Mouse (Mus musculus) urinary bladder, postnatal 10 days (tissue): Measurements from ENCODE around the gene Trim39.
A peak's percentile ranks its signal among the peaks of the same experiment; 100 is the strongest.
"Not testable (repeated sequence)": the region's sequence is repeated elsewhere in the genome, so short reads cannot be mapped to it uniquely, and the experiment has no call there.

Source experiments
- DNase-seq: peaks from one replicate; pipeline ENCODE4 v3.0.0; 2022; ENCODE audit warnings: low spot score

Gene Trim39

DNA sequence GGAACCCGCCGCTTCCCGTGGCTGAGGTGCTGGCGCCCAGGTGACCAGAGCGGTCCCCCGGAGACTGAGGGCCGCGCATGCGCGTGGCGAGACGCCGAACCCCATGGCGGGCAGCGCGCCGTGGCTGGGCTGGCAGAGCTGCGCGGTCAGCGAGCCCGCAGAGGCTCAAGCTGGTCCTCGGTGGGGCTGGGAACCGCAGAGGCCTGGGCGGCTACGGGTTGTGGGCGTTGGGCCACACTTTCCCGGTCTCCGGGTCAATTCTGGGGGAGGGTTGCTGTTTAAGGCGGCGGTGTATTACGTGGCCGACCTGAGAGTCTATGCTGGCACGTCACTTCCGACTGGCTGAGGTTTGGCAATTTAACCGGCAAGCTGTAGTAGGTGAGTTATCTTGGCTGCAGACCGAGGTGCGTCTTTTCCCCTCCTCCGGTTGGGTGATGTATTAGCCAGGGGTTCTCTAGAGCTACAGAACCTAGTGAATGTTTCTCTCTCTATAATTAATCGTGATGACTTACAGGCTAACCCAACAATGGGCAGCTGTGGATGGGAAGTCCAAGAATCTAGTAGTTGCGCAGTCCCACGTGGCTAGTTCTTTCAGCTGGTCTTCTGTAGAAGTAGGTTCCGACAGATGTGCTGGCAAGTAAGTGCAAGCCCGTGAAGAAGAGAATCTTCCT is at the start of gene Trim39:
TSS of gene Trim39 (minus strand) at position 662 of the 671 bp plus-strand sequence.
- peak; percentile 36 for DNase-seq

DNA sequence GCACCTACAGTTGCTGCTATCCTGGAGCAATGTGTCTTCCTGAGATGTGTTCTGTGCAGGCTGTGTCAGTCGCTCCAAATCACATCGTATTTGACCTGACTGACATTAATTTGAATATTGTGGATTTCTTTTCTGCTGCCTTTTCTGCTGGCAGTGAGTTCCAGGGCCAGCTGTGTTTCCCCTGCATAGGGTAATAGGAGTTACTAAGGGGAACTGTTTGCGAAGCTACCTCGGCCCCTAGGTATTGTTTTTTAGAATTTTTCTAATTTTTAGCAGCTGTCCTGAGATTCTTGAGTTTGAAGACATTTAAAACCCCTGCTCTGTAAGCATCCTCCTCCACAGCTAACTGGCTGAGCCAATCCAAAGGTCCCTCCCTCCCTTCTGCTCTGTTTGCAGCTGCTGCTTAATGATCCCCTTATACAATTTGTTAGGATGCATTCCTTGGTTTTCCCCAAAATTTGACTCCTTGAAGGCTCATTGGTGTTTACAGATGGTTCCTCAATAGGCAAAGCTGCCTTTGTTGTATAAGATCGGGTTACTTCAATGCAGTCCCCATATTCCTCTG is 43.7 kb upstream of the Trim39 start:
- no peak for DNase-seq

DNA sequence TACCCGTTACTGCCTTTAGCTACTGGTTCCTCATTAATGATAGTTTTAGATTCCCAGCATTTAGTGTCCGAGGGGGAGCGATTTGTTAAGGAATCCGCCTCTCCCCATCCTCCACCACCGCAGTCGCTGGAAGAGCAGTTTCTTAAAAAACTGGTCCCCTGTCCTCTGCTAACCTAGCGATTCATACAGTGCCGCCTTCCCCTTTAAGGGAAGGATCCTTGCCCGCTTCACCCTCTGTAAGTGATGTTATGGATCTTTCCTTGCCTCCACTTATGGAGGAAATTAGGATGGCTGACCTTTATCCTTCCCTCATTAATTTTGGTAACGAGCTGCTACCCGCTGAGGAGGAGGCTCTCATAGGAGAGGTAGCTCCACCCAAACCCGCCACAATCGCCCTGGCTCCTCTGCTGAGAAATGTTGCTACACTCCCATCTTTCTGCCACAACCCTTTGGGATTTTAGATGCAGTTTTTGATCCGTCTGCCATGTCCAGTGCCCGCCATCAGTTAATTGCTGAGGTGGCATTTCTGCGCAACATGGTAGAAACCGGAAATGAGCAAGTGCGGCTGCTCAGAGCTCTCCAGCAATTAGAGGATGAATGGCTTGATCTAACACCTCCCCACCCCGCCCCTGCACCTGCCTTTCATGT is 43.1 kb upstream of the Trim39 start:
- no peak for DNase-seq

DNA sequence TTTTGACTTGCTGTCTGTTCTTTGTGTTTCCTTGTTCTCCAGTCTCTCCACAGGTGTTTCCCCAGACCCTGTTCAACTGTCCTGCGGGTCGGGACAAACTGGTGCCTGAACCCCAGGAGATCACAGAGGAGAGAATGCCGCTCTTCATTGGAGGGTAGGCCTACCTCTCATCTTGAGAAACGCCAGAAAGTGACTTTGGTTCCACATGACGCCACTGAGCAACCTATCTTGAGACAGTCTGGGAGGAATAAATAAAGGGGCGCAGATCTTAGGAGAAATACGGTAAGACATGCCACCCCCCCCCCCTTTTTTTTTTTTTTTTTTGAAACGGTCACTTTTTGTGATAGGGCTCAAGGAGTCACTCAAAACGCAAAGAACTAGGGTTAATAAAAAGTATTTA is 42.5 kb upstream of the Trim39 start:
- DNase-seq = no peak

DNA sequence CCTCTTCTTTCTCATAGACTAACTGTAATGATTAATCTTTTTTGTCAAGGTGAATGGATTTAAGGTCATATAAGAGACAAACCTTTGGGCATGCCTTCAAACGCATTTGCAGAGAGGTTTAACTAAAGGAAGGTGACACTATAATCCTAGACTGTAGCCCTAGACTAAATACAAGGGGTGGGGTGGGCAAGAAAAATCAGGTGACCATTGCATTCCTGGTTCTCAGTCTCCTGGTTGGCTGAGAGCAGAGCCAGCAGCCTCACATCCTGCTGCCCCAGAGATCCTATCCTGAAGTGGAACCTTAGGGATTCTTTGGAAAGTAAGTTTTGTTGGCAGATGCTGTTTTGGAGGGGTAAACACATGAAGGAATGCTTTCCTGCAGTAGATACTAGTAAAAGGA is 37.2 kb upstream of the Trim39 start:
- no peak for DNase-seq

DNA sequence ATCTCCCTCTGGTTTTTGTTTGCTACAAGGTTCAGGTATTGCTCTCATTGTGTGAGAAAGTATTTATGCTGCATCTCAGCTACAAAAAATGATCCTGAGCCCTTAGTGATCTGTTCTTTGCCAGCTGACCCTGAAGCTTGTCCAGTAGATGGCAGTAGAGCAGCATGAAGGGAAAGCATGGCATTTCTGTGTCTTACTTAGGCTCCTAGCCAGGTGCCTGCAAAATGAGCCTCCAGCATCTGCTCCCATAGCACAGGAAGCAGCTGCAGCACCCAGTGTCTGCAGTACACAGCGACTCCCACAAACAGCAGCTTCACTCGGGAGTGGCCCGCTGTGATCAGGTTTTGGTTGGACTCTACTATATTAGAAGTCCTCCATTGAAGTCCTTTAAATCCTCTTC is 36.8 kb upstream of the Trim39 start:
- DNase-seq = not testable (repeated sequence)

DNA sequence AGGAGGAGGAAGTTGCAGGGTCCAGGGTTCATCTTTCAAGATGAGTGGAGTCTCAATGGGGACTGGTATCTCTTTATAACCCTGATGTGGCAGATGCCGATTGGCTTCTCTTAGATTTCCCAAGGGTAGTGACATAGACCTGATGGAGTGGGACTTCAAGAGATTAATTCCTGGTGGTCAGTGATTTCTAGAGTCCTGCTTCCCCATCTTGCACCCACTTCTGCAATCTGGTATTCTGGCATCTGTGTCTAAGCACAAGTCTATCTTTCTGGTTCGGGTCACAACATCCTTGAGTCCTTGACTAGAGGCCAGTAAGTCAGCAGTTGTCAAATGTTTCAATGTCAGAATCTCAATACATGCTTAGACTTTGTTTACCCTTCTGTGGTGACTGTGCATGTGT is 14.3 kb upstream of the Trim39 start, which contains the start of gene H2-M10.2:
TSS of gene H2-M10.2 (minus strand) at position 101 of the 400 bp plus-strand sequence.
- no peak for DNase-seq

DNA sequence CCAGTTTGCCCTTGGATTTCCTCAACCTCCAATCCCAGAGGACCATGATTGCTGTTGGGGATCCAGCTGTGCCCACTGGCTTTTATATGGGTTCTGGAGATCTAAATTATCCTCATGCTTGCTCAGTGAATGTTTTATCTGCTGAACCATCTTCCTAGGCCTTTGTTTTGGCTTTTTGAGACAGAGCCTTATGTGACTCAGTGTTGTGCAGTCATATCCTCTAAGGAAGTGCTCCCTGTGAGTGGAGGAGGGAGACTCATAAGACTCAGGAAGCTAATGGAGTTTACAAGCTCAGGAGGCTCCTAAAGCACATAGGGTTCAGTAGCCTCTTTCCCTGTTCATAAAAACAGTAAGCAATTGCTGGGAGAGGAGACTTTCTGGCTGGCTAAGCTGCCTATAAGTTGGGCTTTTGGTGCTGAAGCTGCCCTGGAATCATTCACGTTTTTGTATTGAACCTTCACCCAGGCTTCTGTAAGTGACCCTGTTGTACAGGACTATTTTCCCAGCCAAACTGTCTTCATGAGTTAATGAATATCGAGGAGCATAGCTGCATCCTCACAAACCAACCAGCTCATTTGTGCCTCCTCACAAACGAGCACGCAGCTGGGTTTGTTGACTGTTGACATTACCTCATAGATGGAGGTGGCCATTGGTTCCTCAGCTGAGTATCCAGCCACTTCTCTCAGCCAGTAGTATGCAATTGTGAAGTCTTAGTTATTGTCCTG is 9.6 kb upstream of the Trim39 start:
- DNase-seq = no peak

DNA sequence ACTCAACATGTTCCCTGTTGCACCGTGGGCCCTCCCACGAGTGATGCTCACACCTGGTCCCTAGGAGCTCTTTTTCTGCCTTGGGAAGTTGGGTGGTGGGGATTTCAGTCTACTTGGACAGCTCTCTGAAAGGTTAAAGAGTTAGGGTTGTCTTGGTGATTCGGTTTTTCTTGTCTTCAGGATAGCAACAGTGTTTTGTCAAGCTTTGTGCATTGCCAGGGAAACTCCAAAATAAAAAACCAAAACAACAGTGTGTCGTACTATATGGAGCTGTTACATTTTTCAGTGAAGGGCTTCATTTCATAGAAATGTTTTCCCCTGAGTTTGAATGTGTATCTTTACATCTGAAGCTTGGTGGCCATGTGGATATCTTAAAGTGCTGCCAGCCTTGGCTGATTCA is 2.7 kb upstream of the Trim39 start:
- no peak for DNase-seq

DNA sequence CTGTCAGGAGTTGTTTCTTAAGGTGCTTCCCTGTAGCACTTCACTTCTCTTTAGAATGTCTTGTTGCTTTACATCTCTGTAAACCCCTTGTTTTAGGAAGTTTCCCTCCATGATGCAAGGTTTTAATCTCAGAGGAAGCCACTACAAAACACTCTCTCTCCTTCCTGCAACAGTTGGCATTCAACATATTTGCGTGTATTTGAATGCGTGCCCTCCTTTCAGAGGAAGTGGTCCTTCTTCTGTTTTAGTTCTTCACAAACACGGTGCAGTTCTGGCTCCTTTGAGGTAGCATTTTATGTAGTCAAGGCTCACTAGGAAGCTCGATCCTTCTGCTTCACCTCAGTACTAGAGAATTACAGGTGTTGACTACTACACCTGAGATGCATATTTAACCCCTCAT is 1.7 kb upstream of the Trim39 start:
- no peak for DNase-seq

DNA sequence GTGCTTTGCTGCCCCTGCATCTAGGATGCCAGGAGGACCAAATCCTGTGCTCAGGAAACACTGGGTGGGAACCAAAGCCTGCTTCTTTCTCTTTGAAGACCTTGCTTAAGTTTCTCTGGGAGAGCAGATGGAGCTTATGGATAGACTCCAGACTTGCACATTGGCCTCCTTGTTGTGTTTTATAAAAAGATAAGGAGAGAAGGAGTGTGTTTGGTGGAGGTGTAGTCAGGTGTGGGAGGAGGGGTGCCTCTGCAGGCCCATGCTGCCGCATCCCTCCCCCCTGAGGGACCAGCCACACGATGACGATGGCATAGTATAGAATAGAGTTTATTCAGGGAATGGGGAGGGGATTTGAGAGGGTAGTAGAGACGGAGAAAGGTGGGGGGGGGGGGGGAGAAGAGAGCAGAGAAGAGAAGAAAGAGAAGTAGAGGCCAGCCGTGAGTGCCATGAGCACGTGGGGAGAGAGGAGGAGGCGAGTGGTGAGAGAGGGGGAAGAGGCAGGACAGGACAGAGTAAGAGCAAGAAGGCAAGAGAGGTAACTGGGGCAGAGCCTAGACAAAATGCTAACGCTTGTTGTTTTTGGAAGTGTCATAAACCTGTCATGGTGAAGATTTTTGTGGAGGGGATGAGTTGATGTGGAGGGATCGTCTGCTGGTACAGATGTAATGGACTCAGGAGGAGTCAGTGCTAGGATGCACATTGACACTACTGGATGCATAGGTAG is 758 bp upstream of the Trim39 start:
- no peak for DNase-seq

DNA sequence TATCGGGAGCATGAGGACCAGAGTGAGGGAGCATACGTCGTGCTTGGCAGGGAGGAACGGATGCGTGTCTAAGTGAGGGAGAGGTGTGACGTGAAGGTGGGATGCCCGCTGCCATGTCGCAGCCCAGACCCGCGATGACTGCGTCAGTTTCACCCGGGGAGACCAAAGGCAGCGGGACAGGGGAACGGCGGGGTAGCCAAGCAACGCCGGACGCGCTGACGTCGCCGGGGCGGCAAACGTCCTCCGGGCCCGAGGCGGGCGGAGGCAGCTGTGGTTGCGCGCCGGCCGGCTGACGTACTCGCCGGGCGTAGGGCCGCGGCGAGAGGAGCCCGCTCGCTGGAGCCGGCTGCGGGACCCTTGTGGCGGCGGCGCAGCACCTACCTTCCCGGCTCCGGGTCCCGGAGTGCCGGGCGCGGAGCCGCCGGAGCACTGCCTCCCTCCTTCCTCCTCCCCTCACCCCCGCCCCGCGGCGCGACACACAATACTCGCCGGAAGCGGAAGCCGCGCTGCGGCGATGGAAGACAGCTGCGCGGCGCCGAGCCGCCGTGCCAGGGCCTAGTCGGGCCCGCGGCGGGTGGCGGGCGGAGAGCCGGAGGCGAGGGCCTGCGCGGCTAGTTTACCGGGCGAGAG is 976 bp downstream of the Trim39 start:
- peak; percentile 53 for DNase-seq

DNA sequence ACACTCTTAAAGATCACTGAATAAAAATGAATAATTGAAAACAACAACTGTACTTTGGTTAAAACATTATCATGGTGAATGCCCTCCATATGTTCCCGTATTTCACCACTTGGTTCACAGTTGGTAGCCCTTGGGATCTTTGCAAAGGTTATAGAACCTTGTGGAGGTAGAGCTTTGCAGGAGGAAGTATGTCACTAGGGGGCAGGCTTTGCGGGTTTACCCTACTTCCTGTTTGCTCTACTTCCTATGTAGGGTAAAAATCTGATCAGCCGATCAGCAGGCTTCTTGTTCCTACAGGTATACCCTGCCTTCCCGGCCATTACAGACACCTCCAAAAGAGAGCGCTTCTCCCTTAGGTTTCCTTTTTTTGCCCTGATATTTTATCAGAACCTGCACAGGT is 6.2 kb downstream of the Trim39 start:
- DNase-seq = no peak

DNA sequence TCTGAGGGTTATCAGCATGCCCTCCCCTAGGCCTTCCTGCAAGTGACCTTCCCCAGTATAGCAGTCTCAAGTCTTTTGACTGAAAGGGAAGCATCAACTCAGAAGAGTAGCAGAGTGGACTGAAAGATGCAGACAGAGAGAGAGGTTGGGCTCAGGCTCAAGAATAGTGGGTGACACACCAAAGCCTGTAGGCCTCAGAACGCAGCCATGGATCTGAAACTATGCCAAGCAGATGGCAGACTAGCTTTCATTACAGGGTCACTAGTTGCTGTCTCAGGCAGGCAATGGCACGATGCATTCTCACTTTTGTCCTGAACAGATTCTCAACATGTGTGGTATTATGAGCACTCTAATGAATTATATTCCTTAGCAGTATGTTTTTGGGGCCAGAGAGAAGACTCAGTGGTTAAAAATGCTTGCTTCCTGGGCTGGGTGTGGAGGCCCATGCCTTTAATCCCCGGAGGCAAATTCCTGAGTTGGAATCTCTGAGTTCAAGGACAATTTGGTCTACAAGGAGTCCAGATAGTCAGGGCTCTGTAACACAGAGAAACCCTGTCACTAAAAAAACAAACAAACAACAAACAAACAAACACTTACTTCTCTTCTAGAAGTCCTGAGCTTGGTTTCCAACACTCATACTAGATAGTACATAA is 7.6 kb downstream of the Trim39 start:
- no peak for DNase-seq

DNA sequence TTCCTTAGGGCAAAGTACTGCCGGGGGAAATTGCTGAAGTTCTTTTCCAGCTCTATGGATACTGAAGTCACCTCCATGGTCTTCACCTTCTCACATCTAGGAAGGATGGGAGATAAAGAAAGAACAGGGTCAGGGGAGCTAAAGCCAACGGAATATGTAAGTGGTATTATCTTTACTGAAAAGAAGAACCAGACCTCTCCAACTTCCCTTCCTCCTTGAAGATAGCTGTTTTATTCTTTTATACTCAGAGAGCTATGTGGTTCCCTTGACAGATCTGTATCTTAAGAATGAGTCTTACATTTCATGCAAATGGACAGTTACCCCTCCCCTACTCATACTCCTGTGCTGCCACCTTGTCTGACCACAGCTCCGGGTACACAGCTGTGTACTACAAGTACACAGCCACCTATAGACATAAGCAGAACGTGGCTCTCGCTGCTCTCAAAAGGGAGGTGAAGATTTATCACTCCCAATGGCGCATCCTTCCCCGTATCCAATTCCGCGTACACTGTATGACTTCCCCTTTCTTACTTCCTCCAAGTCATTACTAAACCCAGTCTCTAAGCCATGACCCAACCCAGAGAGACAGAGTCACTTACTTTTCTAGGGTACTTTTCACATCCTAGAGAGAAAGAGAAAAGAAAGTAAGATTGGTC is 10.4 kb downstream of the Trim39 start:
- DNase-seq = no peak

DNA sequence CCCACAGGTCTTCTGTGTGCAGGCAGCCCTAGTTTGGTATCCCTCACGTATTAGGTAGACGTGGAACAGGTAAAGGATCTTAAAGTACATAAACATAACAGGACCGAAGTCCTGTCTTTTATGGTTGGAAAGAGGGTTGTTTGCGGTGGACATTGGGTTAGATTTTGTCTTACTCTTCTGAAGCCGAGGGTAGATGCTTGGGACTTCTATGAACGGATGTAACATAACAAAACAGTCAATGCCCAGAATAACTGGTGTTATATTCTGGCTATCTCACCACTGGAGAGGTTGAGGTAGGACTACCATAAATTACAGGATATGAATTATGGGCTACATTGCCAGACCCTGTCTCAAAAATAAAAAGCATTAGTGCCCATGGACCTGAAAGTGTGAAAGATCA is 14.1 kb downstream of the Trim39 start, which contains the start of gene Rpp21:
TSS of gene Rpp21 (minus strand) at position 101 of the 400 bp plus-strand sequence.
- no peak for DNase-seq

DNA sequence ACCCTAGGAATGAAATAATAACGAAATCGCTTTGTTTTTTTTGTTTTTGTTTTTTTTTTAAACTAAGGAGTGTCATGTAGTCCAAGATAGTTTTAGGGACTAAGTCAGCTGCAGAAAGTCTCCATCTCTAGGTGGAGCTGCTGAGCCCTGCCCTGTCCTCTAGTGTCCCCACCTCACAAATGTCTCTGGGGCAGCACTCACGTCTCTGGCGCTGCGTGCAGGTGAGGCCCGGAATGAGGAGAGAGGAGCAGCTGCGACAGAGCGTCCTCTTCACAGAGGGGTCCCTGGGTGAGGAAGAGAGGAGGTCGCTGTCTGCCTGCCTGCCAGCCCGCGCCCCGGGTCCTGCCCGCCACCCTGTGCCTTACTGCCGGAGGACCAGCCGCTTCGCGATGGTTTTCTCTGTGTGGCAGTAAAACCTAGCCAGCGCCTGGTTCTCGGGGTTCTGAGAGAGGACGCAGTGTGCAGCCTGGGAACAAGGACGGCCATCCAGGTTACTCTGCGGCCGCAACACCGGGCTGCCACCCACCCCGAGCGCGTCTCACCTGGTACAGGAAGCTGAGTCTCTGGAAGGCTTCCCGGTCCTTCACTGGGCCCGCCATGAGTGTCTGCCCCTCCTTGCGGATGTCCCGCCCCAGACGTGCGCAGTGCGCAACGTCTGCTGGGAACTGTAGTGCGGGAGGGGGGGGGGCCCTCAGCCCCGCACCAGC is 14.7 kb downstream of the Trim39 start:
- DNase-seq = peak; percentile 34

DNA sequence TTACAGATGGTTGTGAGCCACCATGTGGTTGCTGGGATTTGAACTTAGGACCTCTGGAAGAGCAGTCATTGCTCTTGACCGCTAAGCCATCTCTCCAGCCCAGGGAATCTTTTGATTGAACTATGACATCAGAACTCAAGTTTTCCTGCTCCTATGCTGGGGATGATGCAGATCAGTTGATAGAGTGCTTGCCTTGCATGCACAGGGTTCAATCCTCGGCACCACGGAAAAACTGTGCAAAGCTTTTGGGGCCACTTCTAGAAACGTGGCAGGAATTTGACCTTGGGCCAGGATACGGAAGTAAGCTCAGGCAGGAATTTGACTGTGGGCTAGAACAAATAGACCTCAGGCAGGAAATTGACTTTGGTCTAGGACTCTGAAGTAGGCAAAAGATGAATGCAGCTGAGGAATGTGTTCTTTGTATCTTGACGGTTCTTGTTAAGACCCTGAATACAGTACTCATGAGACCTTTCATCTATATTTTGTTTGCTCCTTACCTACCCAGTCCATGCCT is 18.9 kb downstream of the Trim39 start:
- DNase-seq = no peak

DNA sequence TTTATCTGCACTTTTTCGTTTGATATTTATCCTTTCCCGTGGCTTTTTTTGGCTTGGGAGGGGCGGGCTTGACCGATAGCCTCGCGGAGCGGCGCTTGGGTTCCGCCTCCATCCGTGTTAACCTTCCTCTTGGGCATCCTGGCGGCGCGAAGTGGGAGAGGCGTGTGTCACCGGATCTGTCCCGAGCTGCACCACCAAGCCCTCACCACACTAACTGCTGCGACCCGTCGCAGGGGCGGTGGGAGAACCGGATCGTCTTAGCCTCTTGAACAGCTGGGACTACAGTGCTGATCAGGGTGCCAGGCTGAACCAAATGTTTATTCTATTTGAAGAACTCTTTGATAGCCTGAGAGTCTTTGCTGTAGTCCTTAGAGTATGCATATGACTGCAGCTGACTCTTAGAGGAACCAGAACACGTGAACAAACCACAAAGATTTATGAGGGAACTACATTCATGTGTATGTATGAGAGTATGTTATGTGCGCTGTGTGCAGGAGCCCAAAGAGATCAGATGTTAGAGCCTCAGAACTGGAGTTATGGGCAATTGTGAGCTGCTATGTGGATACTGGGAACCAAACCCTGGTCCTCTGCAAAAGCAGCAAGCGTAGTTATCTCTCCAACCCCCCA is 19.7 kb downstream of the Trim39 start:
- DNase-seq = no peak
